Mouse (Mus musculus) heart, adult 2 months (tissue): ENCODE results near the gene Gnb2. TPM values are rescaled to one million over a fixed set of nuclear protein-coding genes. Genes with fewer than 3 reads are reported as not detected.
A peak's percentile ranks its signal among the peaks of the same experiment; 100 is the strongest.

ENCODE experiments used
- DNase-seq, 2 experiments: peaks; one replicate each; pipeline ENCODE4 v3.0.0; 2021
- H3K27ac ChIP-seq: fragments of 200-600 bp; 2 replicates; pipeline ENCODE4 v1.8.1; 2022
- H3K27me3 ChIP-seq: fragments of 200-500 bp; 2 replicates; pipeline ENCODE4 v1.6.1; 2012; ENCODE audit warnings: mild to moderate bottlenecking, low read length, inconsistent platforms, mixed read lengths; ENCODE audit not compliant: control insufficient read depth, insufficient read depth
- H3K36me3 ChIP-seq: fragments of 200-500 bp; 2 replicates; pipeline ENCODE4 v1.6.1; 2012; ENCODE audit warnings: low read length, inconsistent platforms; ENCODE audit not compliant: control insufficient read depth, insufficient read depth
- H3K4me1 ChIP-seq: fragments of 200-500 bp; 2 replicates; pipeline ENCODE4 v1.6.1; 2011; ENCODE audit warnings: low read length; ENCODE audit not compliant: control insufficient read depth, insufficient read depth
- H3K4me3 ChIP-seq: fragments of 200-600 bp; 2 replicates; pipeline ENCODE4 v1.8.1; 2022
- H3K79me2 ChIP-seq: fragments of 200-500 bp; replicated peaks from 2 replicates; pipeline ENCODE4 v1.6.1; 2012; ENCODE audit warnings: mild to moderate bottlenecking, inconsistent platforms, low read length, moderate library complexity, mixed read lengths; ENCODE audit not compliant: control insufficient read depth, insufficient read depth
- H3K9ac ChIP-seq: fragments of 200-500 bp; 2 replicates; pipeline ENCODE4 v1.6.1; 2012; ENCODE audit warnings: low read depth, mild to moderate bottlenecking, control low read depth, inconsistent platforms, low read length, mixed read lengths
- CTCF ChIP-seq: fragments of 200-600 bp; IDR thresholded peaks from 2 replicates; pipeline ENCODE4 v1.8.1; 2022; ENCODE audit warnings: antibody characterized with exemption, mild to moderate bottlenecking, moderate library complexity
- EP300 ChIP-seq: fragments of 200-500 bp; IDR thresholded peaks from 2 replicates; pipeline ENCODE4 v1.6.1; 2011; ENCODE audit warnings: low read depth, low read length, control low read depth; ENCODE audit not compliant: insufficient read depth
- POLR2A ChIP-seq: fragments of 200-500 bp; IDR thresholded peaks from 2 replicates; pipeline ENCODE4 v1.6.1; 2011; ENCODE audit warnings: mild to moderate bottlenecking, low read depth, low read length, control low read depth; ENCODE audit not compliant: insufficient read depth
- WGBS: fragments of 180-500 bp; shearing (Covaris S2); methylation state at CpG from one replicate; pipeline ENCODE4 v1.1.7; 2018; 5-methylcytosine and 5-hydroxymethylcytosine counted together
- intact Hi-C: fragments of 180-260 bp; cut with DNase I; formaldehyde crosslinking; loops from one replicate; pipeline ENCODE4 v1.15.1; 2025
- polyA plus RNA-seq: library from polyadenylated mRNA; depleted of rRNA; stranded (reverse); fragments of >200 nt; gene quantifications from 2 replicates; pipeline ENCODE4 v1.2.3, GENCODE M21; 2012
- total RNA-seq, 2 experiments: library from RNA; stranded (reverse); gene quantifications; 2 replicates each; pipeline ENCODE4 v1.2.3; 2021

Gnb2 gene
- total and polyA plus RNA-seq, 3 experiments = 222 to 448 (median 249) TPM

- no peaks in the 10 kb centered on the region for H3K27me3 ChIP-seq
- H3K4me1 ChIP-seq = no peaks in the 10 kb centered on the region
- H3K79me2 ChIP-seq = no peaks in the 10 kb centered on the region
- WGBS = 66% methylated on average over 10 of the region's 10 CpGs
- no peak overlapping the region for H3K9ac ChIP-seq
- intact Hi-C loops = no loop called here
- H3K4me3 ChIP-seq = no peak overlapping the region
- no peak overlapping the region for H3K27ac ChIP-seq
- TF ChIP-seq EP300 = no peak
- no peak for TF ChIP-seq CTCF
- H3K36me3 ChIP-seq = no peaks in the 10 kb centered on the region
- DNase-seq = no peak
These were observed 29.7 kb upstream of the Gnb2 start for GRCm38 (mm10) chr5:137562965-137563364.

DNA sequence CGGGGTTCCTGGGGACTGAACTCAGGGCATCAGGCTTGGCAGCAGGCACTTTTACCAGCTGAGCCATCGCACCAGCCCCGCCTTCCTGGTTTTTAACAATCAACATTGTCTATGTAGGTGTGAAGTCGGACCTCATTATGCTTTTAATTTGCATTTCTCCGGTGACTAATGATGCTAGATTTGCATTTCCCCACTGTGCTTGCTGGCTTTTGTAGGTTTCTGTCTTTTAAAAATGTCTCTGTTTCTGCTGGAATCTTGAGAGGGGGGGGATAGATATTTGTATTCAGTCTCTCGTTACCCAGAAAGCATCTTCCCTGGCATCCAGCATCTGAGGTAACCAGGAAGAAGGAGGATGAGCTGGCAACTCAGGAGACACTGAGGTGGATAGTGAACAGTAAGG lies 28.2 kb upstream of the Gnb2 start:
- H3K27me3 ChIP-seq = no peaks in the 10 kb centered on the region
- intact Hi-C loops = no loop called here
- H3K9ac ChIP-seq = no peak overlapping the region
- no peaks in the 10 kb centered on the region for H3K36me3 ChIP-seq
- H3K27ac ChIP-seq = no peak overlapping the region
- no peak for DNase-seq
- 61% methylated on average over 6 of the region's 6 CpGs for WGBS
- no peaks in the 10 kb centered on the region for H3K4me1 ChIP-seq
- TF ChIP-seq POLR2A (no peak), CTCF (no peak)
- H3K79me2 ChIP-seq = no peaks in the 10 kb centered on the region
- H3K4me3 ChIP-seq = no peak overlapping the region

DNA sequence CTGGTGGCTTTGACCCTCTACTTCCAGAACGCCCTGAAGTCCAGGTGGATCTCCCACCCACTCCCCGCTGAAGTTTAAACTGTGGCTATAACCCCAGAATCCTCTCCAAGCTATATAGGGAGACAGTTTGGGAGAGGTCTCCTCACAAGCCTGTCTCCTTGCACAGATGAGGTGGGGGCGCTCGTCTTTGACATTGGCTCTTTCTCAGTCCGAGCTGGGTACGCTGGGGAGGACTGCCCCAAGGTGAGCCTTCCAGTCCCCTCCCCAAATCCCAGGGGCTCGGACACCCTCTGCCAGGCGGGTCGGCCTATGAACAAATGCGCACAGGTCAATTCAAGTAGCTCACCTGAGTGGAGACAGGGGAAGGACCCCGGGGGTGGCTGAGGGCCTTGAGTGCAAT lies 20.6 kb upstream of the Gnb2 start:
- no peak for DNase-seq
- H3K4me3 ChIP-seq = no peak overlapping the region

GRCm38 (mm10) chr5:137553411-137553837 lies 20.1 kb upstream of the Gnb2 start, which contains the start of gene Actl6b:
Gene Actl6b (plus strand): TSS chr5:137553517.
- Histone ChIP-seq H3K79me2 (no peaks in the 10 kb centered on the region), H3K27me3 (peaks cover 11% of the 10 kb centered on the region), H3K36me3 (no peaks in the 10 kb centered on the region), H3K9ac (no peak within 1 kb of the TSS), H3K4me1 (no peaks in the 10 kb centered on the region), H3K27ac (no peak within 1 kb of the TSS), H3K4me3 (no peak within 1 kb of the TSS)
- intact Hi-C loops = no loop called here
- TF ChIP-seq EP300 (no peak), CTCF (no peak), POLR2A (no peak)
- peak; percentile 51 to 69 for DNase-seq
- 3% methylated on average over 36 of the region's 37 CpGs for WGBS

More for the DNA sequence above, 20.6 kb upstream of the Gnb2 start:
- no peaks in the 10 kb centered on the region for H3K36me3 ChIP-seq
- no peaks in the 10 kb centered on the region for H3K79me2 ChIP-seq
- H3K4me1 ChIP-seq = no peaks in the 10 kb centered on the region
- intact Hi-C loops = no loop called here
- H3K9ac ChIP-seq = no peak overlapping the region
- TF ChIP-seq EP300 (no peak), POLR2A (no peak), CTCF (no peak)
- 42% methylated on average over 11 of the region's 11 CpGs for WGBS
- H3K27ac ChIP-seq = no peak overlapping the region
- peaks cover 11% of the 10 kb centered on the region for H3K27me3 ChIP-seq

DNA sequence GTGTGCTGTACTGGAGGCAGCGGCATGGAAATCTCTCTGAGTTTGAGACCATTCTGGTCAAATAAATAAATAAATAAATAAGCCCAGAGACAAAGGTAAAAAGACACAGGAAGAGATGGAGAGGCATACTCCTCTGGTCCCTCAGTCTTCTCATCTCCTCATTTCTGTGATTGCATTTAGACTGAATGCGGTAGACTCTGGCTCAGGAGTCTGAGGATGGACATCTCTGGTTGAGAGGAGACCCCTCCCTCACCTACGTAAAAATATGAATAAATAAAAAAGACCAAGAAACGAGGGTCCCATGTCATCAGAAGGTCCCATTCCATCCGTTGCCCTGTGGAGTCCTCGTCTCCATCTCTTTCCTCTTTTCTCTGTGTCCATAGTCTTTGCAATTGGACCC lies 19.7 kb upstream of the Gnb2 start:
- Histone ChIP-seq H3K79me2 (no peaks in the 10 kb centered on the region), H3K4me3 (no peak overlapping the region), H3K9ac (no peak overlapping the region), H3K27ac (no peak overlapping the region), H3K27me3 (peaks cover 11% of the 10 kb centered on the region), H3K36me3 (no peaks in the 10 kb centered on the region), H3K4me1 (no peaks in the 10 kb centered on the region)
- TF ChIP-seq EP300 = no peak
- TF ChIP-seq CTCF = no peak
- no peak for TF ChIP-seq POLR2A
- intact Hi-C loops = no loop called here
- WGBS = 26% methylated on average over 6 of the region's 6 CpGs
- no peak for DNase-seq

- 68% methylated on average over 5 of the region's 5 CpGs for WGBS
- Histone ChIP-seq H3K79me2 (no peaks in the 10 kb centered on the region), H3K36me3 (no peaks in the 10 kb centered on the region), H3K4me1 (no peaks in the 10 kb centered on the region), H3K27me3 (peaks cover 11% of the 10 kb centered on the region), H3K27ac (no peak overlapping the region), H3K9ac (no peak overlapping the region), H3K4me3 (no peak overlapping the region)
- no peak for DNase-seq
- TF ChIP-seq CTCF (peak; percentile 43), EP300 (no peak), POLR2A (no peak)
- intact Hi-C loops = no loop called here
These were observed 17.8 kb upstream of the Gnb2 start for GRCm38 (mm10) chr5:137551119-137551518.

GRCm38 (mm10) chr5:137549840-137550239 lies 16.5 kb upstream of the Gnb2 start:
- no peak for DNase-seq
- H3K27ac ChIP-seq = no peak overlapping the region
- no peak overlapping the region for H3K9ac ChIP-seq
- no peak overlapping the region for H3K4me3 ChIP-seq
- 70% methylated on average over 2 of the region's 2 CpGs for WGBS
- TF ChIP-seq CTCF (no peak), POLR2A (no peak), EP300 (no peak)
- intact Hi-C loops = no loop called here
- no peaks in the 10 kb centered on the region for H3K36me3 ChIP-seq
- no peaks in the 10 kb centered on the region for H3K4me1 ChIP-seq
- peaks cover 8% of the 10 kb centered on the region for H3K27me3 ChIP-seq
- H3K79me2 ChIP-seq = no peaks in the 10 kb centered on the region
